Mouse (Mus musculus) embryonic fibroblast, embryonic 13.5 days (primary cell): ENCODE measurements at regions not wholly inside any gene's neighbourhood (a gene's known extent, or its start where the extent isn't known, plus 50 kb on each side); places are given as distances from the start of the nearest gene placed in this dataset.

Experiments used
- CTCF ChIP-seq: IDR thresholded peaks from 2 replicates; pipeline ENCODE4 v1.5.1; 2011; ENCODE audit warnings: mild to moderate bottlenecking, control low read depth, low read length, moderate library complexity, borderline replicate concordance; ENCODE audit not compliant: insufficient read depth
- POLR2A ChIP-seq: IDR thresholded peaks from 2 replicates; pipeline ENCODE4 v1.6.1; 2011; ENCODE audit warnings: low read depth, mild to moderate bottlenecking, control low read depth, low read length, moderate library complexity

DNA sequence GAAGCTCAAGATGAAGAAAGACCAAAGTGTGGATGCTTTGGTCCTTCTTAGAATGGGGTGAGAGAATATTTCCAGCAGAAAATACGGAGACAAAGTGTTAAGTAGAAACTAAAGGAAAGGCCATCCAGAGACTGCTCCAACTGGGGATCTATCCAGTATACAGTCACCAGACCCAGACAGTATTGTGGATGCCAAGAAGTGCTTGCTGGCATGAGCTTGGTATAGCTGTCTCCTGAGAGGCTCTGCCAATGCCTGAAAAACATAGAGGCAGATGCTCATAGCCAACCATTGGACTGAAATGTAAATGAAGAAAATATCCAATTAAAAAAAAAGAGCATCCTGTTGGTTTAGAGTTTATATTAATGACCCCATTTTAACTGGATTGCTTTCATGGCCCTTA is 253.8 kb downstream of the Gm8797 start:
- no peak for TF ChIP-seq CTCF
- TF ChIP-seq POLR2A = no peak
